Mouse (Mus musculus): ENCODE measurements around the gene Ssna1.

Gene Ssna1

DNA sequence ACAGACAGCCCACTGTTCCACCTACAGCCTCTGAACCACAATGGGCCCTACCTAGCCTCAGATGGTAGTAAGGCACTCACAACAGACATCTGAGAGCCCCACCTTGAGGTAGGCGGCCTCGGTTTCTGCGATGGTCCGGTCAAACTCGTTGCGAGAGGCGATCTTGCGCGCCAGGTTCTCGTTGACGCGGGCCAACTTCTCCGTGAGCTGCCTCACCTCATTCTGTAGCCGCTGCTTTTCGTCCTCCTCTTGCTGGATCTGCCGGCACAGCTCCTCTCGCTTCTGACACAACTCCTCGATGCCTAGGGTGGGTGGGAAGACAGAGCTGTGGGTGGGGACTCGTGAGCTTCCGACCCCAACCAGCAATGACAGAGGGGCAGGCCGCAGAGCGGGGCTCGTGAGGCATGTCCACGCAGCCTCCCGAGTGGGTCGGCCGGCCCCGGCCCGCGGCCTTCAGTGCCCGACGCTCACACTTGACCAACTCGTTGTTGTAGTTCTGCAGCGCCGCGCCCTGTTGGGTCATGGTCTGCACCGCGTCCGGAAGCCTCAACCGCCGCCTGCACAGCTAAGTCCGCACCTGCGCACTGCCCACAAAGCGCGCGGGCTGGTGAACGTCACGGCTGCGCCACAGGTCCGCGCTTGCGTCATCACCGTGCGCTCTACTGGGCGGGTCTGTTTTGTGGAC lies at the start of gene Ssna1, which contains the start of gene Anapc2:
Ssna1 (minus strand) TSS at position 612 of the 685 bp plus-strand sequence.
Anapc2 (plus strand) TSS at position 652 of the 685 bp plus-strand sequence.
- peak; percentile 98 for DNase-seq (ENCODE audit: low read depth)

GRCm38 (mm10) chr2:25320084-25320483 lies 47.8 kb upstream of the Ssna1 start:
- DNase-seq (ENCODE audit: low read depth) = no peak

GRCm38 (mm10) chr2:25318971-25319773 lies 46.9 kb upstream of the Ssna1 start, which contains the start of gene Grin1:
Gene Grin1, minus strand, starts transcription at chr2:25319187.
- DNase-seq (ENCODE audit: low read depth) = peak; percentile 77

GRCm38 (mm10) chr2:25318119-25318966 lies 46.1 kb upstream of the Ssna1 start:
- DNase-seq (ENCODE audit: low read depth) = no peak

DNA sequence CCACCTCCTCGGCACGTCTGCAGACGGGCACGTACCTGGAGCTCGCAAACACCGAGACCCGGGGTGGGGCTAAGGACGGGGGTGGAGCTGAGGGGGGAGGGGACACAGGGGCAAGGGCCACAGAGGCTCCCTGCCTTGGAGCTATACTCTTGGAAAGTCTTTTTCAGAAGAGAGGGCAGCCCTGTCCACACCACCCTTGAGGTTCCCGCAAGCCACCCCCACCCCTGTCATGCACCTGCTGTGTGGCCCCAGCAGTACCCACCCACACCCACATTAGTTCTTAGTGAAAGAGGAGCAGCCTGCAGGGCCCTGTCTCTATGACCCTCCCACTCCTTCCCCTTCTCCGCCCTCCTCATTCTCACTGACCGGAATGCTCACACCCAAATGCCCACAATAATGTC lies 39.3 kb upstream of the Ssna1 start:
- DNase-seq (ENCODE audit: low read depth) = no peak

GRCm38 (mm10) chr2:25310969-25311368 lies 38.7 kb upstream of the Ssna1 start:
- no peak for DNase-seq (ENCODE audit: low read depth)

DNA sequence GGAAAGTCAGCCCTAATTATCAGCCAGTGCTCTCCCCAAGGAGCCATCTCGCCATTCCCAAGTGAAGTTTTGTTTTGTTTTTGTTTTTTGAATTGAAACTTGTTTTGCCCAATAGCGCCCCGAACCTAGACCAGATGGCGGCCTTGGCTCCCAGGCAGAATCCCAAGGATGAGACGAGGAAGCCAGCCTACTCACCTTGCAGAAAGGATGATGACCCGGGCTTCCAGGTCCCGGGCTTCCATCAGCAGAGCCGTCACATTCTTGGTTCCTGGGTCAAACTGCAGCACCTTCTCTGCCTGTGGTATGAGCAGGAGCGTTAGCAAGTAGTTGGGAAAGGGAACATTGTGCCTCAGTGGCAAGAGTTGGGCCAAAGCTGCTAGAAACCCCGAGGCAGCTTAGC lies 37.9 kb upstream of the Ssna1 start:
- DNase-seq (ENCODE audit: low read depth) = no peak

- no peak for DNase-seq (ENCODE audit: low read depth)
Observed at GRCm38 (mm10) chr2:25305587-25306359, 33.5 kb upstream of the Ssna1 start.

DNA sequence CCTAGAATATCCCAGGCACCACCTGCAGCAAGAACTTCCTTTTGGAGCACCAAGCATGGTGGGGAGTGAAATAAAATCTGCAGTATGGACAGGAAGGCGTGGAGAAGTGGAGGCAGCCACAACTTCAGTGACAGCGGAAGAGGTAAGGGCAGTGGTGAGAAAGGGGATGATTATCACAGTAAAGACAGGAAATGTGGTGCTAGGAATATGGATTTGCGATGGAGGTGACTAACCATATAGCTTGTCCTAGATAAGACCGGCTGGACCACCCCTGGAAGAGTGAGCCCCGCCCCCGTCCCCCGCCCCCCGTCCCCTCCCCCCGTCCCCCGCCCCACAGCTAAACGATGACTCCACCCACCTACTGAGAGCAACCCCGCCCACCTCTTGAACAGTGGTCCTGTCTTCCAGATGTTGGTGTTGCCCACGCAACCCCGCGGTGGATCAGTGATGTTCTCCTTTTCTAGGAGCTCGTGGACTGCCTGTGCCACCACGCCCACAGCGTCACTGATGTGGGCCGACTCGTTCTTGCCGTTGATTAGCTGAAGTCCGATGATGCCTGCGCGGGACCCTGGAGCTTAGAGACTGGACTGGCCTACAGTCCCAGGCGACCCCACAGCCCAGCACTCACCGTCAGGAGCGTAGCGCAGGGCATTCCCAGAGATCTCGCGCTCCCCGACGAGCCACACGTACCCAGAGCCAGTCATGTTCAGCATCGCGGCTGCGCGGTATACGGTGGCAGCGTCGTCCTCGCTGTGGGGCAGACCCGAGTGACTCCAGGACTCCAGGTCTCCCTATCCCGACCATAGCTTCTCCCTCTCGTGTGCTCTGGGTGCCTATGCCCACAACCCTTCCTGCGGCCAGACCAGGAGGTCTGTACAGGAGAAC lies 32.7 kb upstream of the Ssna1 start:
- DNase-seq (ENCODE audit: low read depth) = peak; percentile 60

DNA sequence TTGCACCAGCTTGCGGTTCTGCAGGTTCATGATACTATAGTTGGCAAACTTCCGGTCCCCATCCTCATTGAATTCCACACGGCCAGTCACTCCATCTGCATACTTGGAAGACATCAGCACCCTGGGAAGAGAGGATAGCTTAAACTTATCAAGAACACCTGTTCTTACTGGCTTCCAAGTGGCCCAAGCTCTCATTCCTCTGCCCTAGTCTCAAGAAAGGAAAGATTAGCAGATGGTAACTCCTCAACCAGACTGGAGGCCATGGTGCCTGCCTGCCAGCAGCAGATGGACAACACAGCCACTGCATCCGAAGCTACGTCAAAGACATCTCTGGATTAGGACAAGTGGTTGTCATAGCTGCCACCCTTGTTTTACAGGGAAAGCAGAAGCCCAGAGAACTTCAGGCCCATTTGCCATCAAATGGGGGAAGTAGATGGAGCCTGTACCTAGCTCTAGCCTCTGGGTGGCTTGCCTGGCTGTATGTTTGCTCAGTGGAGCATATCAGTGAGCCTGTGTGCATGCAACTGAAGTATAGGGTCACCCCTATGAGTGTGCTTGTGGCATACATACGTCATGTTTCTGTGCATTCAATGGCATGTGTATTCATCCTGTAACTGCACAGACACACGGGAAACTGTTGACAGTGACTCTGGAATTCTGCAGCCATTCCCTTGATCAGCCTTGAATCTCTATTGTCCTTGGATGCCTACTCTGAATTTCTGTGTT lies 31.9 kb upstream of the Ssna1 start:
- DNase-seq (ENCODE audit: low read depth) = no peak

- DNase-seq (ENCODE audit: low read depth) = no peak
Observed at GRCm38 (mm10) chr2:25303452-25303851, 31.2 kb upstream of the Ssna1 start.

- DNase-seq (ENCODE audit: low read depth) = no peak
Observed at GRCm38 (mm10) chr2:25298046-25298445, 25.8 kb upstream of the Ssna1 start.

- DNase-seq (ENCODE audit: low read depth) = no peak
Observed at GRCm38 (mm10) chr2:25297093-25297492, 24.9 kb upstream of the Ssna1 start.

GRCm38 (mm10) chr2:25293706-25294105 lies 21.5 kb upstream of the Ssna1 start:
- no peak for DNase-seq (ENCODE audit: low read depth)

DNA sequence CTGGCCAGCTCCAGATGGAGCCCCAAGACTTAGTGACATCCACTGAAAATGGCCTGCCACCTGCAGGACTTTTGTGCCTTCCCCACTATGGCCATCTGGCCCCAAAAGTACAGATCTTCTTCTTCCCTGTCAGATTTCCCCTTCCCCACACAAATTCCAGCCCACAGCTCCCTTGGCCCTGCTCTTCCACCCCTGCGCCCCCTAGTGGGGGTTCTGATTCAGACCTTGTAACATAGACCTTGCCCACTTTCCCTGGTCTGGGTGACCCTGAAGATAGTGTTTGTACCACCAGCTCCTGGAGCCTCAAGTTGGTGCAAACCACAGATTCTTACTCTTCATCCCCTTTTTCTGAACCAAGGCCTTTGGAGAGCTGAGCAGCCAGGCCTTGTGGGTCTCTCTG lies 20.6 kb upstream of the Ssna1 start:
- peak; percentile 83 for DNase-seq (ENCODE audit: low read depth)

- peak; percentile 36 for DNase-seq (ENCODE audit: low read depth)
Observed at GRCm38 (mm10) chr2:25292054-25292544, 19.9 kb upstream of the Ssna1 start.

- DNase-seq (ENCODE audit: low read depth) = no peak
Observed at GRCm38 (mm10) chr2:25291184-25292053, 19.2 kb upstream of the Ssna1 start.

DNA sequence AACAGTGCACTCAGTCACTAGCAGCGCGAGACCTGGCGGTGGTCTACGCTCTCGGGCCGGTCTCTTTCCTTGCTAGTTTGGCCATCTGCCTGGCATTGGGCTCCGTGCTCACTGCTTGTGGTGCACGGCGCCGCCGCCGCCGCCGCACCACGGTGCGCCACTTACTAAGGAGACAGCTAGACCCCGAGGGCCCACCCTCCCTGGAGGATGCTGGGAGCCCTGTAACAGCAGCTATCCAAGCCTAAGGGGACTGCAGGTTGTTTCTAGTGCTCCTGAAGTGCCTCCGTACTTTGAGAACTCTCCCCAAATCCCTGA lies 18.5 kb upstream of the Ssna1 start:
- DNase-seq (ENCODE audit: low read depth) = no peak
